Mouse (Mus musculus) forebrain, embryonic 13.5 days (tissue): ENCODE measurements around the gene Ptdss2. TPM values are rescaled to one million over a fixed set of nuclear protein-coding genes. Genes with fewer than 3 reads are reported as not detected.

Source experiments
- ATAC-seq: fragments of 200-750 bp; cut with Nextera tagmentation; 2 replicates; pipeline ENCODE4 v1.8.0; 2017
- H3K27ac ChIP-seq: fragments of 300-500 bp; sonication (generic); 2 replicates; pipeline ENCODE4 v1.5.1; 2015; ENCODE audit warnings: inconsistent platforms, mild to moderate bottlenecking, moderate library complexity
- H3K27me3 ChIP-seq: fragments of 300-500 bp; sonication (generic); 2 replicates; pipeline ENCODE4 v1.6.1; 2015; ENCODE audit warnings: mild to moderate bottlenecking, inconsistent platforms
- H3K36me3 ChIP-seq: fragments of 300-500 bp; sonication (generic); 2 replicates; pipeline ENCODE4 v1.6.1; 2015; ENCODE audit warnings: mild to moderate bottlenecking, inconsistent platforms; ENCODE audit not compliant: poor library complexity, severe bottlenecking
- H3K4me1 ChIP-seq: fragments of 300-500 bp; sonication (generic); 2 replicates; pipeline ENCODE4 v1.6.1; 2015; ENCODE audit warnings: inconsistent platforms
- H3K4me2 ChIP-seq: fragments of 300-500 bp; sonication (generic); 2 replicates; pipeline ENCODE4 v1.6.1; 2015; ENCODE audit warnings: inconsistent platforms, mild to moderate bottlenecking, moderate library complexity
- H3K4me3 ChIP-seq: fragments of 300-500 bp; sonication (generic); 2 replicates; pipeline ENCODE4 v1.5.1; 2015; ENCODE audit warnings: mild to moderate bottlenecking, inconsistent platforms
- H3K9ac ChIP-seq: fragments of 300-500 bp; sonication (generic); 2 replicates; pipeline ENCODE4 v1.6.1; 2015; ENCODE audit warnings: mild to moderate bottlenecking, inconsistent platforms
- H3K9me3 ChIP-seq: fragments of 300-500 bp; sonication (generic); replicated peaks from 2 replicates; pipeline ENCODE4 v1.6.1; 2016; ENCODE audit warnings: inconsistent platforms
- WGBS: fragments of 180-500 bp; shearing (Covaris S2); methylation state at CpG from one replicate; pipeline ENCODE4 v1.1.7; 2015; 5-methylcytosine and 5-hydroxymethylcytosine counted together
- polyA plus RNA-seq: library from polyadenylated mRNA; unstranded; fragments of >200 nt; fragmentation: Nextera tagmentation; extraction: Ambion mirVana; gene quantifications from 2 replicates; pipeline ENCODE4 v1.2.1, GENCODE M21; 2015

Ptdss2 gene
- 61.1 and 69.5 TPM in 2 replicates for polyA plus RNA-seq

DNA sequence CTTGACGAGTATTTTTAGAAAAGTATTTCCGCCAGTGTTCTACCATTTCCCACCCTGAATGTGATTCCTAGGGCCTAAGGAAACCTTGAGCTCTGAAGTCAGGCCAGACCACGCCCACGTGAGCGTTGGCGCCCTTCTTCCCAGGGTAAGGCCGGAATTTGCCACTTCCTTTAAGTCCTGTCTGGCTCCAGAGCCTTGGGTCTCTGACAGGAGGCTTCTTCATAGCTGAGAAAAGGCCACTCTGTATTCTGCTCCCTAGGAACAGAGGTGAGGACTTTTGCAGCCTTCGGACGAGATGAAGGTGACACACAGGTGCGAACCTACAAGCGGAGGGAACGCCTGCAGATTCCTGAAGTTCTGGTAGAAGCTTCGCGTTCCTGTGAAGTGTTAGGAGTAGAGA lies at the start of gene Ptdss2:
Gene Ptdss2, plus strand, starts transcription at position 138 of the 400 bp plus-strand sequence.
- peaks cover 11% of the 10 kb centered on the region; the same call in 1 of the 2 replicates for H3K27me3 ChIP-seq
- peak within 1 kb of the TSS; percentile 72 for H3K4me2 ChIP-seq
- no peaks in the 10 kb centered on the region for H3K9me3 ChIP-seq
- WGBS = 57% methylated on average over 14 of the region's 14 CpGs
- peaks cover 5% of the 10 kb centered on the region; the same call in 1 of the 2 replicates for H3K4me1 ChIP-seq
- no peaks in the 10 kb centered on the region for H3K36me3 ChIP-seq
- H3K9ac ChIP-seq = peak within 1 kb of the TSS; percentile 76
- H3K4me3 ChIP-seq = peak within 1 kb of the TSS; percentile 61
- ATAC-seq = no peak
- H3K27ac ChIP-seq = peak within 1 kb of the TSS; percentile 75

- Histone ChIP-seq H3K27ac (no peak overlapping the region), H3K9ac (no peak overlapping the region), H3K4me1 (peaks cover 16% of the 10 kb centered on the region), H3K36me3 (peaks cover 2% of the 10 kb centered on the region), H3K4me2 (no peak overlapping the region), H3K9me3 (no peaks in the 10 kb centered on the region), H3K27me3 (peaks cover 18% of the 10 kb centered on the region), H3K4me3 (no peak overlapping the region)
- ATAC-seq = no peak
- WGBS = 81% methylated on average over 4 of the region's 4 CpGs
Observed at GRCm38 (mm10) chr7:141073782-141074181, 48.4 kb upstream of the Ptdss2 start.

GRCm38 (mm10) chr7:141077841-141078240 lies 44.3 kb upstream of the Ptdss2 start, which contains the start of gene Pkp3:
Gene Pkp3, plus strand, starts transcription at chr7:141078218.
- Histone ChIP-seq H3K4me3 (no peak within 1 kb of the TSS), H3K27me3 (peaks cover 18% of the 10 kb centered on the region; the same call in 1 of the 2 replicates), H3K27ac (no peak within 1 kb of the TSS), H3K9me3 (no peaks in the 10 kb centered on the region), H3K36me3 (no peaks in the 10 kb centered on the region), H3K4me1 (no peaks in the 10 kb centered on the region), H3K9ac (no peak within 1 kb of the TSS), H3K4me2 (no peak within 1 kb of the TSS)
- 91% methylated on average over 15 of the region's 15 CpGs for WGBS
- no peak for ATAC-seq

DNA sequence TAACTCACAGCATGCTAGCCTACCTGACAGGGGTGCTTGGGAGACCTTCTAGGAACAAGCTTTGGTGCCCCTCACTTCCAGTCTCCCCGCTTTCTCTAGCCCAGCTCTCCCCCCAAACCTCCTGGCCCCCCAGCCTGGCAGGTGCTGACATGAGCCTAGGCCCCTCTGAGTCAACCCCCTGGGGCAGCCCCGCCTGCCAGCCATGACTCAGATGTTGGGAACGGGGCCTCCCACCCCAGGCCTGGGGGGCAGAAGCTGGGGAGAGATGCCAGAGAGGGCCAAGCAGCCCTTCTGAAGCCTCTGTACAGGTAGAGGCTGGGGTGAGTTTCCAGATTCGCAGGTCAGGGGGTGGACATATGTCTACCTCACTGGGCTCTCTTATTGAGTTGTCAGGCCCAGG lies 43.3 kb upstream of the Ptdss2 start:
- peaks cover 18% of the 10 kb centered on the region; the same call in 1 of the 2 replicates for H3K27me3 ChIP-seq
- H3K4me3 ChIP-seq = no peak overlapping the region
- no peak overlapping the region for H3K9ac ChIP-seq
- WGBS = 86% methylated on average over 4 of the region's 4 CpGs
- H3K27ac ChIP-seq = no peak overlapping the region
- no peaks in the 10 kb centered on the region for H3K9me3 ChIP-seq
- no peaks in the 10 kb centered on the region for H3K4me1 ChIP-seq
- H3K36me3 ChIP-seq = no peaks in the 10 kb centered on the region
- ATAC-seq = no peak
- no peak overlapping the region for H3K4me2 ChIP-seq

- Histone ChIP-seq H3K4me1 (no peaks in the 10 kb centered on the region), H3K4me2 (no peak overlapping the region), H3K27ac (no peak overlapping the region), H3K4me3 (no peak overlapping the region), H3K36me3 (no peaks in the 10 kb centered on the region), H3K27me3 (peaks cover 18% of the 10 kb centered on the region; the same call in 1 of the 2 replicates), H3K9ac (no peak overlapping the region), H3K9me3 (no peaks in the 10 kb centered on the region)
- ATAC-seq = no peak
- 26% methylated on average over 31 of the region's 34 CpGs for WGBS
Observed at GRCm38 (mm10) chr7:141079481-141080449, 42.4 kb upstream of the Ptdss2 start.

DNA sequence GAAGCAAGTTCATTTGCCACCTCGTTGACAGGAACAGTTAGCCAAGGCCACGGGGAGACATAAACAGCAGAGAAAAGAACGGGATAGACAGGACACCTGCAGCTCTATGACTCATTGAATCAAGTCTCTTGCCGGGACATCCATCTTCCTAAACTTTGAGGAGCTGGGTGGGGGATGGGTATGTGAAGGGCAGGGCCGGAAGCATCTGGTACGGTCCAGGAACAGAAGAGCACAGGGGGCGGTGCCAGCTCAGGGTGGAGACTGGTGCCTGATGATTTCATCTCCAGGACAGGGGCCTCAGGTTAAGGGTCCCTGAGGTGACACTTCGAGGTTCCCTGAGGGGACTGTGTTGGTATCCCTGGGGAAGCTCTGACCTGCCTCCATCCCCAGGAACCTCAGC lies 34.3 kb upstream of the Ptdss2 start:
- Histone ChIP-seq H3K4me3 (no peak overlapping the region), H3K4me1 (peaks cover 9% of the 10 kb centered on the region; the same call in 1 of the 2 replicates), H3K9me3 (no peaks in the 10 kb centered on the region), H3K4me2 (no peak overlapping the region), H3K36me3 (no peaks in the 10 kb centered on the region), H3K27me3 (peaks cover 55% of the 10 kb centered on the region), H3K27ac (no peak overlapping the region), H3K9ac (no peak overlapping the region)
- WGBS = 51% methylated on average over 8 of the region's 8 CpGs
- no peak for ATAC-seq

GRCm38 (mm10) chr7:141088473-141088872 lies 33.7 kb upstream of the Ptdss2 start:
- no peaks in the 10 kb centered on the region for H3K36me3 ChIP-seq
- no peak overlapping the region for H3K4me3 ChIP-seq
- H3K9ac ChIP-seq = no peak overlapping the region
- 0 out of 2 replicates have a peak overlapping the region, but pooled peaks have one; percentile 3 for H3K4me2 ChIP-seq
- no peaks in the 10 kb centered on the region for H3K9me3 ChIP-seq
- 26% methylated on average over 18 of the region's 18 CpGs for WGBS
- peaks cover 9% of the 10 kb centered on the region; the same call in 1 of the 2 replicates for H3K4me1 ChIP-seq
- no peak overlapping the region for H3K27ac ChIP-seq
- peaks cover 58% of the 10 kb centered on the region for H3K27me3 ChIP-seq
- ATAC-seq = no peak

GRCm38 (mm10) chr7:141090228-141090627 lies 32.0 kb upstream of the Ptdss2 start:
- ATAC-seq = no peak
- Histone ChIP-seq H3K9ac (no peak overlapping the region), H3K9me3 (no peaks in the 10 kb centered on the region), H3K27ac (no peak overlapping the region), H3K4me1 (peaks cover 9% of the 10 kb centered on the region; the same call in 1 of the 2 replicates), H3K4me2 (no peak overlapping the region), H3K27me3 (peaks cover 58% of the 10 kb centered on the region), H3K4me3 (no peak overlapping the region), H3K36me3 (no peaks in the 10 kb centered on the region)
- 44% methylated on average over 8 of the region's 8 CpGs for WGBS

- WGBS = 6% methylated on average over 37 of the region's 37 CpGs
- H3K9me3 ChIP-seq = no peaks in the 10 kb centered on the region
- peak overlapping the region; percentile 52 for H3K4me2 ChIP-seq
- peak; percentile 77; the same call in 1 of the 2 replicates for ATAC-seq
- no peak overlapping the region for H3K27ac ChIP-seq
- H3K9ac ChIP-seq = no peak overlapping the region
- H3K27me3 ChIP-seq = peaks cover 58% of the 10 kb centered on the region
- H3K4me3 ChIP-seq = peak overlapping the region; percentile 17
- peaks cover 9% of the 10 kb centered on the region; the same call in 1 of the 2 replicates for H3K4me1 ChIP-seq
- no peaks in the 10 kb centered on the region for H3K36me3 ChIP-seq
Observed at GRCm38 (mm10) chr7:141092051-141092735, 30.0 kb upstream of the Ptdss2 start.

- H3K9ac ChIP-seq = no peak overlapping the region
- peaks cover 9% of the 10 kb centered on the region; the same call in 1 of the 2 replicates for H3K4me1 ChIP-seq
- 93% methylated on average over 6 of the region's 6 CpGs for WGBS
- H3K27ac ChIP-seq = no peak overlapping the region
- peaks cover 54% of the 10 kb centered on the region for H3K27me3 ChIP-seq
- H3K4me3 ChIP-seq = no peak overlapping the region
- no peaks in the 10 kb centered on the region for H3K36me3 ChIP-seq
- no peak overlapping the region for H3K4me2 ChIP-seq
- no peaks in the 10 kb centered on the region for H3K9me3 ChIP-seq
- no peak for ATAC-seq
Observed at GRCm38 (mm10) chr7:141093950-141094349, 28.2 kb upstream of the Ptdss2 start.

- no peaks in the 10 kb centered on the region for H3K9me3 ChIP-seq
- no peak overlapping the region for H3K9ac ChIP-seq
- H3K36me3 ChIP-seq = no peaks in the 10 kb centered on the region
- H3K4me1 ChIP-seq = peaks cover 12% of the 10 kb centered on the region; the same call in 1 of the 2 replicates
- ATAC-seq = no peak
- no peak overlapping the region for H3K27ac ChIP-seq
- 78% methylated on average over 15 of the region's 15 CpGs for WGBS
- no peak overlapping the region for H3K4me3 ChIP-seq
- no peak overlapping the region for H3K4me2 ChIP-seq
- H3K27me3 ChIP-seq = peaks cover 54% of the 10 kb centered on the region
Observed at GRCm38 (mm10) chr7:141094487-141095205, 27.5 kb upstream of the Ptdss2 start.
